Mouse (Mus musculus) MEL (cell line): ENCODE results near the gene Ndufaf2. TPM values are rescaled to one million over a fixed set of nuclear protein-coding genes. Genes with fewer than 3 reads are reported as not detected.

Source experiments
- DNase-seq: peaks from one replicate; pipeline ENCODE4 v3.0.0; 2011; ENCODE audit warnings: low read depth, low spot score
- H3K27ac ChIP-seq: 2 replicates; pipeline ENCODE4 v1.5.1; 2012; ENCODE audit warnings: low read depth, mild to moderate bottlenecking, control low read depth, low read length, moderate library complexity; ENCODE audit not compliant: control insufficient read depth
- H3K27me3 ChIP-seq, 2 experiments: fragments of 150-350 bp in 1 of 2; sonication (generic) in 1 of 2; 2 replicates each; pipeline ENCODE4 v1.6.1; 2012; ENCODE audit warnings: low read length in 2 of 2, mild to moderate bottlenecking in 2 of 2, improper control_type of control experiment in 1 of 2, moderate library complexity in 1 of 2; ENCODE audit not compliant: insufficient read depth in 2 of 2, control insufficient read depth in 1 of 2
- H3K36me3 ChIP-seq, 2 experiments: 2 replicates each; pipeline ENCODE4 v1.6.1; 2012 to 2014; ENCODE audit warnings: low read length in 2 of 2, improper control_type of control experiment in 1 of 2, inconsistent platforms in 1 of 2, mild to moderate bottlenecking in 1 of 2; ENCODE audit not compliant: insufficient read depth in 2 of 2, control insufficient read depth in 1 of 2
- H3K4me1 ChIP-seq, 2 experiments: fragments of 150-350 bp in 1 of 2; sonication (generic) in 1 of 2; 2 replicates each; pipeline ENCODE4 v1.6.1; 2012; ENCODE audit warnings: low read length in 2 of 2, improper control_type of control experiment in 1 of 2, mild to moderate bottlenecking in 1 of 2; ENCODE audit not compliant: insufficient read depth in 2 of 2, control insufficient read depth in 1 of 2
- H3K4me3 ChIP-seq, 2 experiments: fragments of 150-350 bp in 1 of 2; sonication (generic) in 1 of 2; 2 replicates each; pipeline ENCODE4 v1.5.1; 2012; ENCODE audit warnings: low read depth in 2 of 2, low read length in 2 of 2, mild to moderate bottlenecking in 2 of 2, moderate library complexity in 2 of 2, control low read depth in 1 of 2, improper control_type of control experiment in 1 of 2; ENCODE audit not compliant: control insufficient read depth in 1 of 2, insufficient read depth in 1 of 2
- H3K79me2 ChIP-seq: 2 replicates; pipeline ENCODE4 v1.6.1; 2012; ENCODE audit warnings: mild to moderate bottlenecking, low read length, moderate library complexity; ENCODE audit not compliant: control insufficient read depth, poor library complexity, insufficient read depth
- H3K9ac ChIP-seq: 2 replicates; pipeline ENCODE4 v1.6.1; 2012; ENCODE audit warnings: low read depth, mild to moderate bottlenecking, control low read depth, low read length, moderate library complexity; ENCODE audit not compliant: control insufficient read depth, poor library complexity, severe bottlenecking
- H3K9me3 ChIP-seq: fragments of 150-350 bp; sonication (generic); replicated peaks from 2 replicates; pipeline ENCODE4 v1.6.1; 2012; ENCODE audit warnings: mild to moderate bottlenecking, low read length, improper control_type of control experiment, moderate library complexity; ENCODE audit not compliant: insufficient read depth
- BHLHE40 ChIP-seq: IDR thresholded peaks from 2 replicates; pipeline ENCODE4 v1.6.1; 2012; ENCODE audit warnings: low read depth, mild to moderate bottlenecking, inconsistent platforms, low read length, improper control_type of control experiment, borderline replicate concordance
- CTCF ChIP-seq, 3 experiments: IDR thresholded peaks in 2 of 3; conservative IDR thresholded peaks in 1 of 3; 2 replicates each; pipeline ENCODE4 v1.5.1; 2011 to 2012; ENCODE audit warnings: low read length in 3 of 3, low read depth in 2 of 3, mild to moderate bottlenecking in 2 of 3, improper control_type of control experiment in 1 of 3, inconsistent platforms in 1 of 3, mixed read lengths in 1 of 3, moderate library complexity in 1 of 3; ENCODE audit not compliant: control insufficient read depth in 1 of 3, insufficient read depth in 1 of 3, poor library complexity in 1 of 3, severe bottlenecking in 1 of 3
- E2F4 ChIP-seq: IDR thresholded peaks from 2 replicates; pipeline ENCODE4 v1.6.1; 2011; ENCODE audit warnings: low read depth, low read length, improper control_type of control experiment, borderline replicate concordance
- ELF1 ChIP-seq: IDR thresholded peaks from 2 replicates; pipeline ENCODE4 v1.6.1; 2014; ENCODE audit warnings: low read depth, mild to moderate bottlenecking, inconsistent platforms, low read length, improper control_type of control experiment, moderate library complexity
- EP300 ChIP-seq, 2 experiments: IDR thresholded peaks; 2 replicates each; pipeline ENCODE4 v1.6.1; 2011; ENCODE audit warnings: improper control_type of control experiment in 2 of 2, low read length in 2 of 2, low read depth in 1 of 2, mild to moderate bottlenecking in 1 of 2
- ETS1 ChIP-seq: IDR thresholded peaks from 2 replicates; pipeline ENCODE4 v1.6.1; 2012; ENCODE audit warnings: low read depth, mild to moderate bottlenecking, inconsistent platforms, low read length, improper control_type of control experiment, moderate library complexity
- GATA1 ChIP-seq: IDR thresholded peaks from 2 replicates; pipeline ENCODE4 v1.6.1; 2011; ENCODE audit warnings: low read depth, low read length, improper control_type of control experiment
- JUND ChIP-seq: IDR thresholded peaks from 2 replicates; pipeline ENCODE4 v1.6.1; 2011; ENCODE audit warnings: low read depth, mild to moderate bottlenecking, improper control_type of control experiment, low read length
- MAFK ChIP-seq: IDR thresholded peaks from 2 replicates; pipeline ENCODE4 v1.6.1; 2011; ENCODE audit warnings: low read depth, mild to moderate bottlenecking, low read length, improper control_type of control experiment, borderline replicate concordance
- MAX ChIP-seq: IDR thresholded peaks from 2 replicates; pipeline ENCODE4 v1.6.1; 2011; ENCODE audit warnings: low read length, improper control_type of control experiment
- MEF2A ChIP-seq: IDR thresholded peaks from 2 replicates; pipeline ENCODE4 v1.6.1; 2014; ENCODE audit warnings: low read depth, mild to moderate bottlenecking, inconsistent platforms, low read length, improper control_type of control experiment; ENCODE audit not compliant: poor library complexity, insufficient replicate concordance, severe bottlenecking; ENCODE audit errors: extremely low read depth
- MXI1 ChIP-seq: IDR thresholded peaks from 2 replicates; pipeline ENCODE4 v1.6.1; 2011; ENCODE audit warnings: mild to moderate bottlenecking, low read depth, low read length, improper control_type of control experiment
- MYB ChIP-seq: IDR thresholded peaks from 2 replicates; pipeline ENCODE4 v1.6.1; 2011; ENCODE audit warnings: mild to moderate bottlenecking, low read depth, low read length, improper control_type of control experiment
- MYC ChIP-seq: IDR thresholded peaks from 2 replicates; pipeline ENCODE4 v1.6.1; 2011; ENCODE audit warnings: low read depth, mild to moderate bottlenecking, low read length, improper control_type of control experiment, moderate library complexity
- NELFE ChIP-seq: IDR thresholded peaks from 2 replicates; pipeline ENCODE4 v1.6.1; 2011; ENCODE audit warnings: low read depth, low read length, improper control_type of control experiment
- NRF1 ChIP-seq: IDR thresholded peaks from 2 replicates; pipeline ENCODE4 v1.6.1; 2014; ENCODE audit warnings: low read depth, mild to moderate bottlenecking, inconsistent platforms, low read length, improper control_type of control experiment, moderate library complexity; ENCODE audit not compliant: poor library complexity, insufficient read depth, severe bottlenecking
- POLR2A ChIP-seq, 2 experiments: IDR thresholded peaks; 2 replicates each; pipeline ENCODE4 v1.6.1; 2011 to 2012; ENCODE audit warnings: low read length in 2 of 2, mild to moderate bottlenecking in 2 of 2, control low read depth in 1 of 2, improper control_type of control experiment in 1 of 2, low read depth in 1 of 2, moderate library complexity in 1 of 2; ENCODE audit not compliant: control insufficient read depth in 1 of 2, insufficient read depth in 1 of 2, poor library complexity in 1 of 2
- POLR2AphosphoS2 ChIP-seq: IDR thresholded peaks from 2 replicates; pipeline ENCODE4 v1.6.1; 2011; ENCODE audit warnings: low read length, improper control_type of control experiment
- RCOR1 ChIP-seq: IDR thresholded peaks from 2 replicates; pipeline ENCODE4 v1.6.1; 2012; ENCODE audit warnings: low read depth, mild to moderate bottlenecking, inconsistent platforms, low read length, improper control_type of control experiment
- SIN3A ChIP-seq: IDR thresholded peaks from 2 replicates; pipeline ENCODE4 v1.6.1; 2012; ENCODE audit warnings: low read length, improper control_type of control experiment, inconsistent platforms
- TCF12 ChIP-seq: IDR thresholded peaks from 2 replicates; pipeline ENCODE4 v1.6.1; 2014; ENCODE audit warnings: low read depth, mild to moderate bottlenecking, inconsistent platforms, low read length, improper control_type of control experiment, moderate library complexity
- USF1 ChIP-seq: IDR thresholded peaks from 2 replicates; pipeline ENCODE4 v1.6.1; 2014; ENCODE audit warnings: low read depth, mild to moderate bottlenecking, inconsistent platforms, low read length, improper control_type of control experiment, moderate library complexity
- USF2 ChIP-seq, 2 experiments: IDR thresholded peaks; 2 replicates each; pipeline ENCODE4 v1.6.1; 2011 to 2012; ENCODE audit warnings: improper control_type of control experiment in 2 of 2, low read length in 2 of 2, borderline replicate concordance in 1 of 2, inconsistent platforms in 1 of 2, low read depth in 1 of 2, mild to moderate bottlenecking in 1 of 2; ENCODE audit not compliant: insufficient read depth in 1 of 2
- ZC3H11A ChIP-seq: IDR thresholded peaks from 2 replicates; pipeline ENCODE4 v1.6.1; 2012; ENCODE audit warnings: low read depth, mild to moderate bottlenecking, inconsistent platforms, low read length, improper control_type of control experiment
- ZNF384 ChIP-seq: IDR thresholded peaks from 2 replicates; pipeline ENCODE4 v1.6.1; 2012; ENCODE audit warnings: low read depth, mild to moderate bottlenecking, inconsistent platforms, low read length, improper control_type of control experiment
- polyA plus RNA-seq, 2 experiments: library from polyadenylated mRNA; stranded (reverse) in 1 of 2; unstranded in 1 of 2; fragments of >175 nt in 1 of 2; fragments of >200 nt in 1 of 2; gene quantifications; 2 replicates each; pipeline versions ENCODE4 v1.2.1 to v1.2.4; 2012; ENCODE audit warnings: low replicate concordance in 2 of 2, low read depth in 1 of 2; ENCODE audit not compliant: insufficient read length in 2 of 2, insufficient read depth in 1 of 2, missing spikeins in 1 of 2
- total RNA-seq: library from RNA; depleted of rRNA; stranded (reverse); fragments of 300-350 nt; gene quantifications from 2 replicates; pipeline ENCODE4 v1.2.3, GENCODE M21; 2012

Ndufaf2 gene
- total and polyA plus RNA-seq, 3 experiments = 50.9 to 76.0 TPM; not detected in 1

- H3K4me1 ChIP-seq = peaks cover 15 to 16% of the 10 kb centered on the region in 2 experiments
- TF ChIP-seq USF1 = 0 out of 2 replicates have a peak, but pooled peaks have one; percentile 3
- peak; percentile 83 for TF ChIP-seq GATA1
- peak; percentile 87 for TF ChIP-seq MYC
- peak; percentile 88 for TF ChIP-seq ZNF384
- TF ChIP-seq BHLHE40 = peak; percentile 68
- TF ChIP-seq MAFK = 0 out of 2 replicates have a peak, but pooled peaks have one; percentile 53
- TF ChIP-seq POLR2A (IDR thresholded peaks at IDR 0.05; ENCODE audit: control insufficient read depth in 1 of 2, insufficient read depth in 1 of 2, low read depth in 1 of 2, low read length in 2 of 2, poor library complexity in 1 of 2) = no peak
- TF ChIP-seq JUND = 0 out of 2 replicates have a peak, but pooled peaks have one; percentile 54
- peak; percentile 90 for TF ChIP-seq RCOR1
- peak; percentile 88 for TF ChIP-seq MXI1
- TF ChIP-seq NELFE = no peak
- TF ChIP-seq USF2 (IDR thresholded peaks at IDR 0.05; ENCODE audit: borderline replicate concordance in 1 of 2, insufficient read depth in 1 of 2, low read depth in 1 of 2, low read length in 2 of 2) = no peak
- no peak for TF ChIP-seq NRF1
- TF ChIP-seq EP300 (IDR thresholded peaks at IDR 0.05; ENCODE audit: low read depth in 1 of 2, low read length in 2 of 2) = peak; percentile 72 to 87
- no peak; the same call in 1 of the 2 replicates for TF ChIP-seq MEF2A
- no peak for TF ChIP-seq MYB
- no peak for TF ChIP-seq ZC3H11A
- no peak for TF ChIP-seq E2F4
- peak; percentile 38; the same call in 1 of the 2 replicates for TF ChIP-seq ELF1
- TF ChIP-seq TCF12 = peak; percentile 78
- peak; percentile 73 for TF ChIP-seq SIN3A
- TF ChIP-seq CTCF (IDR thresholded peaks at IDR 0.05 in 2 of 3, conservative IDR thresholded peaks at IDR 0.05 in 1 of 3; ENCODE audit: control insufficient read depth in 1 of 3, insufficient read depth in 1 of 3, low read depth in 2 of 3, low read length in 3 of 3, poor library complexity in 1 of 3, severe bottlenecking in 1 of 3) = no peak
- peak; percentile 46; the same call in 1 of the 2 replicates for TF ChIP-seq MAX
- no peak for TF ChIP-seq POLR2AphosphoS2
- peak; percentile 78 for TF ChIP-seq ETS1
- H3K36me3 ChIP-seq = peaks cover 0 to 15% of the 10 kb centered on the region in 2 experiments; a peak in 2 of 4 replicates
- no peak overlapping the region; the same call in 1 of the 2 replicates for H3K9ac ChIP-seq
- no peaks in the 10 kb centered on the region for H3K9me3 ChIP-seq
- H3K27ac ChIP-seq = peak overlapping the region; percentile 29
- DNase-seq = peak; percentile 89
- no peaks in the 10 kb centered on the region for H3K27me3 ChIP-seq
- H3K79me2 ChIP-seq = no peaks in the 10 kb centered on the region
- no peak overlapping the region for H3K4me3 ChIP-seq
Measured at GRCm38 (mm10) chr13:108066021-108066420, 92.4 kb downstream of the Ndufaf2 start.
